Mouse (Mus musculus) olfactory bulb, adult 2 months (tissue): ENCODE results near the gene Rpp14. TPM values are rescaled to one million over a fixed set of nuclear protein-coding genes. Genes with fewer than 3 reads are reported as not detected.

ENCODE experiments used
- H3K27ac ChIP-seq: fragments of 200-500 bp; 2 replicates; pipeline ENCODE4 v1.5.1; 2012; ENCODE audit warnings: low read depth, low read length; ENCODE audit not compliant: insufficient read depth
- H3K4me1 ChIP-seq: fragments of 200-500 bp; 2 replicates; pipeline ENCODE4 v1.6.1; 2012; ENCODE audit warnings: low read length; ENCODE audit not compliant: control insufficient read depth, insufficient read depth
- H3K4me3 ChIP-seq: fragments of 200-500 bp; 2 replicates; pipeline ENCODE4 v1.5.1; 2012; ENCODE audit warnings: mild to moderate bottlenecking, low read depth, low read length, moderate library complexity; ENCODE audit not compliant: insufficient read depth
- CTCF ChIP-seq: fragments of 200-500 bp; IDR thresholded peaks from 2 replicates; pipeline ENCODE4 v1.5.1; 2012; ENCODE audit warnings: low read depth, mild to moderate bottlenecking, low read length, moderate library complexity; ENCODE audit not compliant: insufficient read depth
- POLR2A ChIP-seq: fragments of 200-500 bp; IDR thresholded peaks from 2 replicates; pipeline ENCODE4 v1.6.1; 2012; ENCODE audit warnings: mild to moderate bottlenecking, low read depth, low read length, moderate library complexity; ENCODE audit not compliant: insufficient read depth
- WGBS: fragments of 180-500 bp; shearing (Covaris S2); methylation state at CpG from one replicate; pipeline ENCODE4 v1.1.7; 2018; 5-methylcytosine and 5-hydroxymethylcytosine counted together
- polyA plus RNA-seq: library from polyadenylated mRNA; stranded (reverse); fragments of >200 nt; gene quantifications from 2 replicates; pipeline ENCODE4 v1.2.4, GENCODE M21; 2012; ENCODE audit warnings: low replicate concordance; ENCODE audit not compliant: missing spikeins, insufficient read depth, insufficient read length

Rpp14 gene
- polyA plus RNA-seq, 1 experiment, result not detected

- no peak for TF ChIP-seq CTCF
- TF ChIP-seq POLR2A, result no peak
- Histone ChIP-seq H3K27ac (no peak overlapping the region), H3K4me3 (no peak overlapping the region), H3K4me1 (peaks cover 15% of the 10 kb centered on the region)
- WGBS, result 86% methylated on average over 12 of the region's 12 CpGs
Measured at GRCm38 (mm10) chr14:8040911-8041678, 39.1 kb upstream of the Rpp14 start.

GRCm38 (mm10) chr14:8042120-8042519, 38.0 kb upstream of the Rpp14 start:
- Histone ChIP-seq H3K4me3 (no peak overlapping the region), H3K27ac (no peak overlapping the region), H3K4me1 (peaks cover 15% of the 10 kb centered on the region)
- 92% methylated on average over 2 of the region's 2 CpGs for WGBS
- TF ChIP-seq CTCF (no peak), POLR2A (no peak)

GRCm38 (mm10) chr14:8042577-8042976, 37.6 kb upstream of the Rpp14 start:
- no peak for TF ChIP-seq CTCF
- no peak for TF ChIP-seq POLR2A
- WGBS, result 93% methylated on average over 9 of the region's 9 CpGs
- Histone ChIP-seq H3K27ac (no peak overlapping the region), H3K4me1 (peaks cover 15% of the 10 kb centered on the region), H3K4me3 (no peak overlapping the region)

- Histone ChIP-seq H3K27ac (no peak overlapping the region), H3K4me1 (peaks cover 10% of the 10 kb centered on the region), H3K4me3 (no peak overlapping the region)
- WGBS, result 68% methylated on average over 8 of the region's 8 CpGs
- no peak for TF ChIP-seq CTCF
- no peak for TF ChIP-seq POLR2A
Measured at GRCm38 (mm10) chr14:8044330-8044729, 35.8 kb upstream of the Rpp14 start.

GRCm38 (mm10) chr14:8044786-8045185, 35.4 kb upstream of the Rpp14 start:
- Histone ChIP-seq H3K4me1 (peaks cover 7% of the 10 kb centered on the region; the same call in 1 of the 2 replicates), H3K4me3 (no peak overlapping the region), H3K27ac (no peak overlapping the region)
- TF ChIP-seq POLR2A, result no peak
- no peak for TF ChIP-seq CTCF
- 92% methylated on average over 6 of the region's 6 CpGs for WGBS

- WGBS, result 91% methylated on average over 11 of the region's 11 CpGs
- Histone ChIP-seq H3K27ac (no peak overlapping the region), H3K4me3 (no peak overlapping the region), H3K4me1 (peaks cover 4% of the 10 kb centered on the region; the same call in 1 of the 2 replicates)
- no peak for TF ChIP-seq POLR2A
- TF ChIP-seq CTCF, result no peak
Measured at GRCm38 (mm10) chr14:8045187-8045846, 34.9 kb upstream of the Rpp14 start.

- Histone ChIP-seq H3K4me3 (no peak overlapping the region), H3K4me1 (no peaks in the 10 kb centered on the region), H3K27ac (no peak overlapping the region)
- 96% methylated on average over 6 of the region's 6 CpGs for WGBS
- TF ChIP-seq CTCF (no peak), POLR2A (no peak)
Measured at GRCm38 (mm10) chr14:8046839-8047238, 33.3 kb upstream of the Rpp14 start.

- H3K4me3 ChIP-seq, result no peak overlapping the region
- TF ChIP-seq POLR2A (no peak), CTCF (no peak)
- H3K27ac ChIP-seq, result no peak overlapping the region
- H3K4me1 ChIP-seq, result no peaks in the 10 kb centered on the region
- 92% methylated on average over 10 of the region's 10 CpGs for WGBS
Measured at GRCm38 (mm10) chr14:8049334-8049733, 30.8 kb upstream of the Rpp14 start.

GRCm38 (mm10) chr14:8051869-8052268, 28.3 kb upstream of the Rpp14 start:
- no peak for TF ChIP-seq POLR2A
- TF ChIP-seq CTCF, result no peak
- 93% methylated on average over 2 of the region's 2 CpGs for WGBS
- Histone ChIP-seq H3K27ac (no peak overlapping the region), H3K4me3 (no peak overlapping the region), H3K4me1 (no peaks in the 10 kb centered on the region)
